Mouse (Mus musculus) stomach, embryonic 15.5 days (tissue): ENCODE measurements around the gene Necab2. TPM values are rescaled to one million over a fixed set of nuclear protein-coding genes. Genes with fewer than 3 reads are reported as not detected.
A peak's percentile ranks its signal among the peaks of the same experiment; 100 is the strongest.

Experiments
- ATAC-seq: fragments of 200-750 bp; cut with Nextera tagmentation; 2 replicates; pipeline ENCODE4 v1.8.0; 2017; ENCODE audit warnings: low read depth, moderate number of reproducible peaks, moderate TSS enrichment; ENCODE audit not compliant: insufficient read depth, low FRiP score
- H3K27ac ChIP-seq: fragments of 300-500 bp; sonication (generic); 2 replicates; pipeline ENCODE4 v1.5.1; 2015; ENCODE audit warnings: mild to moderate bottlenecking, inconsistent platforms
- H3K27me3 ChIP-seq: fragments of 300-500 bp; sonication (generic); replicated peaks from 2 replicates; pipeline ENCODE4 v1.6.1; 2015; ENCODE audit warnings: inconsistent platforms
- H3K36me3 ChIP-seq: fragments of 300-500 bp; sonication (generic); 2 replicates; pipeline ENCODE4 v1.6.1; 2015; ENCODE audit warnings: inconsistent platforms
- H3K4me1 ChIP-seq: fragments of 300-500 bp; sonication (generic); 2 replicates; pipeline ENCODE4 v1.6.1; 2015; ENCODE audit warnings: inconsistent platforms
- H3K4me2 ChIP-seq: fragments of 300-500 bp; sonication (generic); 2 replicates; pipeline ENCODE4 v1.6.1; 2015; ENCODE audit warnings: mild to moderate bottlenecking, inconsistent platforms
- H3K4me3 ChIP-seq: fragments of 300-500 bp; sonication (generic); replicated peaks from 2 replicates; pipeline ENCODE4 v1.5.1; 2015; ENCODE audit warnings: inconsistent platforms
- H3K9ac ChIP-seq: fragments of 300-500 bp; sonication (generic); 2 replicates; pipeline ENCODE4 v1.6.1; 2015; ENCODE audit warnings: inconsistent platforms
- H3K9me3 ChIP-seq: fragments of 300-500 bp; sonication (generic); 2 replicates; pipeline ENCODE4 v1.6.1; 2016; ENCODE audit warnings: inconsistent platforms
- WGBS: fragments of 180-500 bp; shearing (Covaris S2); methylation state at CpG from one replicate; pipeline ENCODE4 v1.1.7; 2015; 5-methylcytosine and 5-hydroxymethylcytosine counted together
- polyA plus RNA-seq: library from polyadenylated mRNA; unstranded; fragments of >200 nt; fragmentation: Nextera tagmentation; extraction: Ambion mirVana; gene quantifications from 2 replicates; pipeline ENCODE4 v1.2.1, GENCODE M21; 2015

Gene Necab2
- polyA plus RNA-seq, 1 experiment from 2014 or later, result 1.9 TPM

GRCm38 (mm10) chr8:119420318-119420717 is 26.2 kb upstream of the Necab2 start:
- Histone ChIP-seq H3K27me3 (no peaks in the 10 kb centered on the region), H3K27ac (no peak overlapping the region), H3K9ac (no peak overlapping the region), H3K4me2 (no peak overlapping the region), H3K36me3 (no peaks in the 10 kb centered on the region), H3K4me1 (peaks cover 26% of the 10 kb centered on the region), H3K4me3 (no peak overlapping the region), H3K9me3 (no peaks in the 10 kb centered on the region)
- WGBS, result 72% methylated on average over 7 of the region's 7 CpGs
- no peak for ATAC-seq

DNA sequence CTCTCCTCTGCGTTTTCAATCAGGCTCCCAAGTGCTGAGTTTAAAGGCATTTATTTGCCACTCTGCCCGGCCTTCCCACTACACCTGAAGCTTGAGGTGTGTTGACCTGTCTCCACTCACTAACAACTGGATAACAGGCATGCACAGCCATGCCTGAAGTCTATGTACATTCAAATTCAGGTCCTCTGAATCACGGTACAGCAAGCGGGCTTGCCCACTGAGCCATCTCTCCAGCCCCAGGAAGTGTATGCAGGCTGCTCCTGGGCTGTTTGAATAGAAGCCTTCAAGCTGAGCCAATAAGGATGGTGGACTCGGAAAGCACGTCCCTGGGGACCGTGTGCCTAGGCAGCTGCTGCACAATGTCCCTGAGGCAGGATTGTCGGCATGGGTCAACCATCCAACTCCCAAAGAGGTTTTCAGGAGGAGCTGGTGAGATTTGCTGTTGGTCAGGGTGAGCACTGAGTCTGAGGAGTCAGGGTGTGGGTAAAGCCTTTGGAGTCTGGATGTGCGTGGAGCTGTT is 24.9 kb upstream of the Necab2 start:
- no peak overlapping the region for H3K9ac ChIP-seq
- no peak overlapping the region for H3K4me2 ChIP-seq
- no peaks in the 10 kb centered on the region for H3K36me3 ChIP-seq
- no peaks in the 10 kb centered on the region for H3K27me3 ChIP-seq
- H3K9me3 ChIP-seq, result no peaks in the 10 kb centered on the region
- H3K4me3 ChIP-seq, result no peak overlapping the region
- peak overlapping the region; percentile 48; the same call in 1 of the 2 replicates for H3K27ac ChIP-seq
- 60% methylated on average over 9 of the region's 9 CpGs for WGBS
- no peak for ATAC-seq
- peaks cover 26% of the 10 kb centered on the region for H3K4me1 ChIP-seq

- no peak overlapping the region for H3K4me3 ChIP-seq
- H3K9me3 ChIP-seq, result no peaks in the 10 kb centered on the region
- WGBS, result 53% methylated on average over 9 of the region's 9 CpGs
- H3K4me2 ChIP-seq, result no peak overlapping the region
- no peaks in the 10 kb centered on the region for H3K36me3 ChIP-seq
- H3K27me3 ChIP-seq, result no peaks in the 10 kb centered on the region
- no peak overlapping the region for H3K9ac ChIP-seq
- ATAC-seq, result no peak
- H3K27ac ChIP-seq, result peak overlapping the region; percentile 48; the same call in 1 of the 2 replicates
- H3K4me1 ChIP-seq, result peaks cover 26% of the 10 kb centered on the region
Observed at GRCm38 (mm10) chr8:119422123-119422711, 24.3 kb upstream of the Necab2 start.

GRCm38 (mm10) chr8:119423631-119424141 is 22.8 kb upstream of the Necab2 start:
- 45% methylated on average over 9 of the region's 9 CpGs for WGBS
- peaks cover 37% of the 10 kb centered on the region for H3K4me1 ChIP-seq

DNA sequence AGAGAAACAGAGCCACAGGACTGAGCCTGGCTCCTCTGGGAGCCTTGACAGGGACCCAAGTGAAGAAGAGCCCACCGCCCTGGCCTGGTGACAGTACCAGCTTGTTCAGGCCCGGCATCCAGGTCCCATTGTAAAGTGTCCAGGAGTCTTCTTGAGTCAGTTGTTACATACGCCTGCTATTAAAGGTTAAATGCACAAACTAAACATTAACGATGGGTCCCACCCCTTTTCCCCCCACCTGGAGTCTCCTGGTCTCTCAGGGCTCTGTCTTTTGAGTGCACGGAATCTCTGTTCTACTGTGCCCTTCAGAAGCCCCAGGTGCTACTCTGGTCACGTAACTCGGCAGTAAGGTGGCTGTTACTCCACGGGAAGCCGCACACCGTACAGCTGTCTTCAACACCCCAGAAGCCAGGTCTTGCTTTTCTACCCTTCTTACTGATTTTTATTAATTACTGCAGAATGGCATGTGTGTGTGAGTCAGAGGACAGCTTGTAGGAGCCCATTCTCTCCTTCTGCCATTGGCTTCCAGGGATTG is 22.3 kb upstream of the Necab2 start:
- Histone ChIP-seq H3K4me1 (peaks cover 43% of the 10 kb centered on the region), H3K36me3 (no peaks in the 10 kb centered on the region), H3K4me3 (no peak overlapping the region), H3K9me3 (no peaks in the 10 kb centered on the region), H3K4me2 (no peak overlapping the region), H3K27me3 (no peaks in the 10 kb centered on the region), H3K9ac (no peak overlapping the region), H3K27ac (peak overlapping the region; percentile 58)
- 68% methylated on average over 10 of the region's 10 CpGs for WGBS
- ATAC-seq, result peak; percentile 28; the same call in 1 of the 2 replicates

More at GRCm38 (mm10) chr8:119423631-119424141, 22.8 kb upstream of the Necab2 start:
- Histone ChIP-seq H3K36me3 (no peaks in the 10 kb centered on the region), H3K4me2 (no peak overlapping the region), H3K9me3 (no peaks in the 10 kb centered on the region), H3K27ac (peak overlapping the region; percentile 58), H3K4me3 (no peak overlapping the region), H3K9ac (no peak overlapping the region), H3K27me3 (no peaks in the 10 kb centered on the region)
- ATAC-seq, result no peak

DNA sequence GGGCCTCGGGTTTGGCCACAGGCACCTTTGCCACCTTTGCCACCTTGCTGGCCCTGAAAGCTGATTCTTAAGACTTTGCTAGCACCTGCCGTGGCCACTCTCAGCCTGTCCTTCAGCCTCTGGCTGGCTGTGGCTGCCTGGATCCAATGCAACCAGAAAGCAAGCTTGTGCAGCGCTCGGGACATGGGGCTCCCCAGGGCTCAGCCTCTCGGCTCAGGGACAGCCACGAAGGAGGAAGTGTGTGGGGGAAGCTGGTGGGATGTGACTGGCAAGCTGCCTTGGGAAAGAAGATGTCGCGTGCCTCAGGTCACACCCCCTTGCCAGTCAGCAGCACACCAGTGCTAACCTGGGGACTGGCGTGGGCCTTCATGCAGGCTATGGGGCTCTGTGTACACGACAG is 21.8 kb upstream of the Necab2 start:
- H3K9me3 ChIP-seq, result no peaks in the 10 kb centered on the region
- peaks cover 44% of the 10 kb centered on the region for H3K4me1 ChIP-seq
- H3K9ac ChIP-seq, result no peak overlapping the region
- no peaks in the 10 kb centered on the region for H3K36me3 ChIP-seq
- ATAC-seq, result no peak
- H3K4me2 ChIP-seq, result no peak overlapping the region
- peak overlapping the region; percentile 58 for H3K27ac ChIP-seq
- no peaks in the 10 kb centered on the region for H3K27me3 ChIP-seq
- H3K4me3 ChIP-seq, result no peak overlapping the region
- WGBS, result 67% methylated on average over 10 of the region's 10 CpGs

GRCm38 (mm10) chr8:119425533-119425932 is 21.0 kb upstream of the Necab2 start:
- WGBS, result 83% methylated on average over 10 of the region's 10 CpGs
- Histone ChIP-seq H3K4me1 (peaks cover 44% of the 10 kb centered on the region), H3K27ac (peak overlapping the region; percentile 46; the same call in 1 of the 2 replicates), H3K4me2 (no peak overlapping the region), H3K4me3 (no peak overlapping the region), H3K9me3 (no peaks in the 10 kb centered on the region), H3K9ac (no peak overlapping the region), H3K36me3 (no peaks in the 10 kb centered on the region), H3K27me3 (no peaks in the 10 kb centered on the region)
- ATAC-seq, result no peak

DNA sequence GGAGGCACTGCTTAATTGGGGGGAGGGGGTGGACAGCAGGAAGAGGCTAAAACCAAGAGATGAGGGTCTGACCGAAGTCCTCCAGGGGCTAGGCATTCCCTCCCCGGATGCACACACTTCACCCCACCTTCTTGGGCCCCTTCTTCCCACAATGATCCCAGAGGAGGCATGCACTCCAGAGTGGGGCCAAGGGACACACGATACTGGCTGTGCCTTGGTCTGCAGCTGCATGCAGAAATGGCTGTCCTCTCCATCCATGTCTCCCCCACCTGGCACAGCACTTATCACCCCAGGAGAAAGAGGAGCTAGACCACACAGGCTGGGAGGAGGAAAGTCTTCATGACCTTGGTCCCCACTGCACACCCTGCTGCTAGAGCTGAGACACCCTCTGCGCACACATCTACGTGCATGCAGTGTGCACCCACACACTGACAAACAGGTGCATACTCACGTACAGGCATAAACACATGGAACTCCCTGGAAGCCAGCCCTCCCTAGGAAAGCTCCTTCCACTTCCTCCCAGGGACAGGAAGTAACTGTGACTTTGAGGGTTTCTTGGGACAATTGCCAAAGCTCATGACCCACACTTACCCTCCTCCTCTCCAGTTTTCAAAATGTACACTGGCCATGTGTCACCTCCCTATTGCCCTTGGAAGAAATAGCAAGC is 20.3 kb upstream of the Necab2 start:
- H3K9me3 ChIP-seq, result no peaks in the 10 kb centered on the region
- H3K27me3 ChIP-seq, result no peaks in the 10 kb centered on the region
- peaks cover 40% of the 10 kb centered on the region for H3K4me1 ChIP-seq
- no peaks in the 10 kb centered on the region for H3K36me3 ChIP-seq
- H3K4me2 ChIP-seq, result no peak overlapping the region
- WGBS, result 67% methylated on average over 6 of the region's 6 CpGs
- H3K27ac ChIP-seq, result peak overlapping the region; percentile 49
- ATAC-seq, result no peak
- H3K4me3 ChIP-seq, result no peak overlapping the region
- H3K9ac ChIP-seq, result no peak overlapping the region

- Histone ChIP-seq H3K4me1 (peaks cover 31% of the 10 kb centered on the region), H3K9me3 (no peaks in the 10 kb centered on the region), H3K9ac (no peak overlapping the region), H3K36me3 (no peaks in the 10 kb centered on the region), H3K27me3 (no peaks in the 10 kb centered on the region), H3K4me2 (no peak overlapping the region), H3K4me3 (no peak overlapping the region), H3K27ac (no peak overlapping the region)
- no peak for ATAC-seq
- 68% methylated on average over 12 of the region's 12 CpGs for WGBS
Observed at GRCm38 (mm10) chr8:119427634-119428349, 18.7 kb upstream of the Necab2 start.

- no peaks in the 10 kb centered on the region for H3K9me3 ChIP-seq
- WGBS, result 54% methylated on average over 7 of the region's 7 CpGs
- no peak overlapping the region for H3K4me3 ChIP-seq
- H3K4me1 ChIP-seq, result peaks cover 31% of the 10 kb centered on the region
- H3K4me2 ChIP-seq, result no peak overlapping the region
- H3K27me3 ChIP-seq, result no peaks in the 10 kb centered on the region
- no peaks in the 10 kb centered on the region for H3K36me3 ChIP-seq
- no peak overlapping the region for H3K9ac ChIP-seq
- ATAC-seq, result no peak
- no peak overlapping the region for H3K27ac ChIP-seq
Observed at GRCm38 (mm10) chr8:119428350-119428740, 18.2 kb upstream of the Necab2 start.

GRCm38 (mm10) chr8:119428766-119429327 is 17.7 kb upstream of the Necab2 start:
- no peaks in the 10 kb centered on the region for H3K36me3 ChIP-seq
- H3K9ac ChIP-seq, result no peak overlapping the region
- no peak overlapping the region for H3K4me2 ChIP-seq
- ATAC-seq, result no peak
- no peak overlapping the region for H3K4me3 ChIP-seq
- H3K4me1 ChIP-seq, result peaks cover 27% of the 10 kb centered on the region
- no peaks in the 10 kb centered on the region for H3K9me3 ChIP-seq
- 65% methylated on average over 5 of the region's 5 CpGs for WGBS
- no peak overlapping the region for H3K27ac ChIP-seq
- no peaks in the 10 kb centered on the region for H3K27me3 ChIP-seq
